Mouse (Mus musculus) common myeloid progenitor, adult 5-6 weeks (primary cell): ENCODE results near the gene Tnfrsf13c. TPM values are rescaled to one million over a fixed set of nuclear protein-coding genes. Genes with fewer than 3 reads are reported as not detected.

Experiments
- ATAC-seq: replicated peaks from 2 replicates; pipeline ENCODE4 v1.8.0; 2016; ENCODE audit warnings: low read depth, mild to moderate bottlenecking, moderate TSS enrichment, inconsistent platforms; ENCODE audit not compliant: poor library complexity, severe bottlenecking
- total RNA-seq: library from RNA; stranded (forward); fragments of 200-1000, 187-1606 nt; gene quantifications from 2 replicates; pipeline ENCODE4 v1.2.3, GENCODE M21; 2017

Tnfrsf13c gene
- total RNA-seq, 1 experiment from 2014 or later: 2.7 TPM

- ATAC-seq: no peak
Observed at GRCm38 (mm10) chr15:82209295-82210050, 14.7 kb downstream of the Tnfrsf13c start.

GRCm38 (mm10) chr15:82208307-82208706, 15.9 kb downstream of the Tnfrsf13c start:
- ATAC-seq: no peak

- ATAC-seq: no peak
Observed at GRCm38 (mm10) chr15:82207504-82208219, 16.5 kb downstream of the Tnfrsf13c start.

- no peak for ATAC-seq
Observed at GRCm38 (mm10) chr15:82207105-82207459, 17.1 kb downstream of the Tnfrsf13c start.

- no peak for ATAC-seq
Observed at GRCm38 (mm10) chr15:82206365-82207104, 17.6 kb downstream of the Tnfrsf13c start.

GRCm38 (mm10) chr15:82204680-82205371, 19.3 kb downstream of the Tnfrsf13c start:
- no peak for ATAC-seq

- ATAC-seq: no peak
Observed at GRCm38 (mm10) chr15:82203611-82204351, 20.4 kb downstream of the Tnfrsf13c start.

GRCm38 (mm10) chr15:82203090-82203489, 21.1 kb downstream of the Tnfrsf13c start:
- no peak for ATAC-seq

GRCm38 (mm10) chr15:82202086-82202485, 22.1 kb downstream of the Tnfrsf13c start:
- ATAC-seq: no peak

GRCm38 (mm10) chr15:82199546-82199945, 24.6 kb downstream of the Tnfrsf13c start:
- no peak for ATAC-seq

GRCm38 (mm10) chr15:82198342-82198741, 25.8 kb downstream of the Tnfrsf13c start:
- peak; percentile 76 for ATAC-seq

GRCm38 (mm10) chr15:82197937-82198336, 26.2 kb downstream of the Tnfrsf13c start:
- ATAC-seq: peak; percentile 1; the same call in 1 of the 2 replicates

GRCm38 (mm10) chr15:82197246-82197750, 26.9 kb downstream of the Tnfrsf13c start:
- peak; percentile 30 for ATAC-seq

- peak; percentile 40 for ATAC-seq
Observed at GRCm38 (mm10) chr15:82196300-82196699, 27.9 kb downstream of the Tnfrsf13c start.

- no peak for ATAC-seq
Observed at GRCm38 (mm10) chr15:82192617-82193016, 31.6 kb downstream of the Tnfrsf13c start.

GRCm38 (mm10) chr15:82188481-82189240, 35.5 kb downstream of the Tnfrsf13c start:
- no peak for ATAC-seq

GRCm38 (mm10) chr15:82187924-82188323, 36.2 kb downstream of the Tnfrsf13c start:
- no peak for ATAC-seq

- ATAC-seq: no peak
Observed at GRCm38 (mm10) chr15:82187401-82187800, 36.8 kb downstream of the Tnfrsf13c start.

- ATAC-seq: peak; percentile 48
Observed at GRCm38 (mm10) chr15:82186931-82187330, 37.2 kb downstream of the Tnfrsf13c start.
